Mouse (Mus musculus): ENCODE results near the gene Krt78. TPM values are rescaled to one million over a fixed set of nuclear protein-coding genes. Genes with fewer than 3 reads are reported as not detected.

The Krt78 gene
- total RNA-seq, 4 experiments from 2014 or later, result not detected

Other genes starting within 250 kb of the Krt78 start
- gene Krt5, start 241.4 kb downstream of the Krt78 start, total RNA-seq (2022), result not detected
- gene Krt71, start 211.2 kb downstream of the Krt78 start, total RNA-seq (2022), result not detected
- gene Krt72, start 167.8 kb downstream of the Krt78 start, total RNA-seq (2022), result not detected
- gene Krt73, start 151.9 kb downstream of the Krt78 start, total RNA-seq (2022), result not detected
- not detected for gene Krt2, start 136.1 kb downstream of the Krt78 start, total RNA-seq (2022)
- 1 to 10 TPM in 1 of 4 experiments, under 1 TPM in 3; 0.20 to 1.0 (median 0.58) TPM for gene Krt1, start 103.5 kb downstream of the Krt78 start, total RNA-seq (2022)
- gene Krt77, start 84.6 kb downstream of the Krt78 start, total RNA-seq (2022), result not detected
- under 1 TPM in 2 of 4 experiments, not detected in 2; 0.29 to 0.31 TPM for gene Krt76, start 61.4 kb downstream of the Krt78 start, total RNA-seq (2022)
- gene Krt4, start 29.6 kb downstream of the Krt78 start, total RNA-seq (2022), result not detected
- gene Krt79, start 14.0 kb downstream of the Krt78 start, total RNA-seq (2022), result 1 to 10 TPM in 1 of 4 experiments, under 1 TPM in 3; 0.37 to 2.0 (median 0.57) TPM
- 1 to 10 TPM in 2 of 4 experiments, under 1 TPM in 2; 0.49 to 1.3 (median 0.77) TPM for gene Krt8, start 50.2 kb upstream of the Krt78 start, total RNA-seq (2022)
- 1 to 10 TPM; 1.3 to 2.4 (median 1.9) TPM for gene Krt18, start 73.9 kb upstream of the Krt78 start, total RNA-seq (2022)
- gene Eif4b, start 119.5 kb upstream of the Krt78 start, total RNA-seq (2022), result 100 to 1,000 TPM; 232 to 294 (median 272) TPM
- 100 to 1,000 TPM in 2 of 4 experiments, 10 to 100 TPM in 2; 77.5 to 129 (median 107) TPM for gene Tns2, start 146.1 kb upstream of the Krt78 start, total RNA-seq (2022)
- gene Spryd3, start 181.9 kb upstream of the Krt78 start, total RNA-seq (2022), result 10 to 100 TPM; 46.6 to 70.4 (median 57.7) TPM
- 10 to 100 TPM; 37.0 to 63.8 (median 49.2) TPM for gene Igfbp6, start 190.1 kb upstream of the Krt78 start, total RNA-seq (2022)
- gene Soat2, start 196.2 kb upstream of the Krt78 start, total RNA-seq (2022), result under 1 TPM; 0.15 to 0.43 (median 0.26) TPM
- gene Zfp740, start 249.0 kb upstream of the Krt78 start, total RNA-seq (2022), result 100 to 1,000 TPM in 1 of 4 experiments, 10 to 100 TPM in 3; 61.9 to 108 (median 86.0) TPM

Data from adrenal gland, adult 8-10 months (tissue).